Mouse (Mus musculus) 3134 (cell line): ENCODE data around the gene Nucks1.
"Not testable (repeated sequence)": the region's sequence is repeated elsewhere in the genome, so short reads cannot be mapped to it uniquely, and the experiment has no call there.

Experiments used
- DNase-seq: peaks from one replicate; pipeline ENCODE4 v3.0.0-alpha.2; 2011; ENCODE audit warnings: low spot score; ENCODE audit not compliant: insufficient read length; ENCODE audit errors: extremely low read depth

Gene Nucks1

GRCm38 (mm10) chr1:131910001-131910648, at the start of gene Nucks1:
Gene Nucks1, plus strand, starts transcription at chr1:131910534.
- DNase-seq, result peak; percentile 99

GRCm38 (mm10) chr1:131861811-131862210, 48.5 kb upstream of the Nucks1 start:
- DNase-seq, result no peak

- DNase-seq, result no peak
Observed at GRCm38 (mm10) chr1:131865596-131865995, 44.7 kb upstream of the Nucks1 start.

GRCm38 (mm10) chr1:131866304-131866999, 43.9 kb upstream of the Nucks1 start:
- no peak for DNase-seq

DNA sequence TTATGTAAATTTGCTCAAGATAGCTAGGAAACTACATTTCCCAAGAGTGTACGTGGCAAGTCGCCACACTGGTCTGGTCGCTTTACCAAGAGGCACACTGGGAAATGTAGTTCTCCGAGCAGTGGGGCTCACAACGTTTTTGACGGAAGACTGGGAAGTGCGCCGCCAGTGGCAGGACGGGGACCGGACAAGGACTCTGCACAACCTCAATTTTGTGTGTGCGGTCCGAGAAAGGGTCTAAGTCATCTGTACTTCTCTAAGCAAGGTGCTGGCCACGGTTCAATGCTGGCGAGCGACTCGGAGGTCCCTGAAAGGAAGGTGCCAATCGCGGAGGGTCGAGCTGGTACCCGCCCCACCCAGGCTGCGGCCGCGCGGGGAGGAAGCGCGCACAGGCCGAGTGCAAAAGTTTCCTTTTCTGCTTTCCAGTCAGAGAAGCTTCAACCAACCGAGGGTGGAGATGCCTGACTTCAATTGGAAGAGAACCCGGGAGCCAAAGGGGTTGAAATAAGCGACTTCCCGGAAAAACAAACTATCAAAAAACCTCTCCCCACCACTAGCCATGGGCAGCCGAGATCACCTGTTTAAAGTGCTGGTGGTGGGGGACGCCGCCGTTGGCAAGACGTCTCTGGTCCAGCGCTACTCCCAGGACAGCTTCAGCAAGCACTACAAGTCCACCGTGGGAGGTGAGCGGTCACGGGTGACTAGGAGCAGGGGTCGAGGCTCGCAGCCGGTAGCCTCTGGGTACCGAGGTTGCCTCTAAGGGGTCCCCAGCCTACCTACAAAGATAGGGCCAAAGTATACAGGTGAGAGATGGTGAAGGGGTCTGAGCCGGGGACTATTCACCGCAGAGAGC, 43.0 kb upstream of the Nucks1 start, which contains the start of gene Rab29:
Gene Rab29, plus strand, starts transcription at position 132 of the 853 bp plus-strand sequence.
- DNase-seq, result peak; percentile 90

DNA sequence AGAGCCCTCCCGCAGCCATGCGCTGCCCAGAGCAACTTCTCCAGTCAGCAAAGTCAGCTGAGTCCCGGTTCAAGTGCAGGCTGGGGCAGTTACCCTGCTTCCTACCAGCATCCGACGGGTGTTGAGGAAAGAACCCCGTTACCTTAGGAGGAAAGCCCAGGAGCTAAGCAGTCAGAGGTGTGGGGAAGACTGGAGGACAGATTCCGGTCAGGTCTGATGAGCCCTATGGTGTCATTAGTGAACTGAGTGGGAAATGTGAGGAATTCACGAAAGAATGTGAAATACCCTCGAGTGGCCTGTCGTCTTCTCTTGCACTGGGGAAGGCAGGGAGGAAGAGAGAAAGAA, 42.4 kb upstream of the Nucks1 start:
- DNase-seq, result no peak

GRCm38 (mm10) chr1:131869561-131869960, 40.8 kb upstream of the Nucks1 start:
- no peak for DNase-seq

DNA sequence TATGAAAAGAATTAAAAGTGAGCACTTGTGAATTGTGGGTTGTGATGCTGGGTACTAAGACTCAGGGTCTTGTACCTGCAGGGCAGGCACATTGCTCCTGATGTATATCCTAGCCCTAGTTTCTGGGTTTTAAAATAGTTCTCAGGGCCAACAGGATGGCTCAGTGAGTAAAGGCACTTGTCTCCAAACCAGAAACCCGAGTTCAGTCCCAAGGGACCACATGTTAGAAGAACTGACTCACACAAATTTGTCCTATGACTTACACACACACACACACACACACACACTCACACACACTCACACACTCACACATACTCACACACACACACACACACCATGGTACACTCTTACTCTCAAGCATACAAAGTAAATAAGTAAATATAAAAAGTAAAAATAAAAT, 37.5 kb upstream of the Nucks1 start:
- DNase-seq, result peak; percentile 45

DNA sequence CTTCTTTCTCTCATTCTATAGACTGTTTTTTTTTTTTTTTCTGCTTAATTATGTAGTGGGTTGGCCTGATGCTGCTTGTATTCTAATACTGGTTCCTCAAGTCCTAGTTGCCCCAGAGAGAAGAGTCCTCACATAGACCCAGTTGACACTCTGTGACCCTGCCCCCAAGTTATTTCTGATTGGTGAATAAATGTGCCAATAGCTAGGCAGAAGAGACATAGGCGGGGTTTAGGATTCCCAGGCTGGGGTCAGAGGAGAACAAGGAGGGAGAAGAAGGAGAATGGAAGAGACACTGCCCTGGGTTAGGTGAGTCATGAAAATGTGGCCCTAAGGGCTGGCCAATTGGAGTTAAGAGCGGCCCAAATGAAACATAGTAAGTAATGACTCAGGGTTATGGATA, 30.5 kb upstream of the Nucks1 start:
- DNase-seq, result peak; percentile 16

DNA sequence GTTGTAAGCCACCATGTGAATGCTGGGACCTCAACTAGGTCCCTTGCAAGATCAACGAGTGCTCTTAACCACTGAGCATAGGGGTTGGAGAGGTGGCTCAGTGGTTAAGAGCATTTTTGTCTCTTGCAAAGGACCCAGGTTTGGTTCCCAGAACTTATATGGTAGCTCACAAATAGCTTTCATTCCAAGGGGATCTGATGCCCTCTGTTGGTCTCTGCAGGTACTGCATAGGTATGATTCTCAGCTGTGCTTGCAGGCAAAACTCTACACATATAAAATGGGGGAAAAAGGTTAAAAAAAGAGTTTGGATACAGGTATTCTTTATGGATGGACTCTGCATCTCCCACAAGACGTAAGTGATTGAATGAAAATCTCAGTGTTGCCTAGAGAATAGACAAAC, 27.5 kb upstream of the Nucks1 start:
- peak; percentile 7 for DNase-seq

DNA sequence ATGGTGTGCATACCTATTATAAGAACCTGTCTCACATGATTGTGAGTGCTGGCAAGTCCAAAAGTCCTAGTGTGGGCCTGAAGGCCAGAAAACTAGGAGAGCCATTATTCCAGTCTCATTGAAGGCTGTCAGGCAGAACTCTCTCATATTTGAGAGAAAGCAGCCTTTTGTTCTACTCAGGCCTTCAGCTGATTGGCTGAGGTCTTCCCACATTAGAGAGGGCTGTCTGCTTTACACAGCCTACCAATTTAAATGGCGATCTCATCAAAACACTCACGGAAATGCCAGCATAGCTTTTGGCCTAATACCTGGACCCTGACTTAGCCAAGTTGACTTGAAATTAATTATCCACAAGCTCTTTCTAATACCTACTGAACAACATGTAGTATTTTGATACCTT, 24.2 kb upstream of the Nucks1 start:
- DNase-seq, result no peak

DNA sequence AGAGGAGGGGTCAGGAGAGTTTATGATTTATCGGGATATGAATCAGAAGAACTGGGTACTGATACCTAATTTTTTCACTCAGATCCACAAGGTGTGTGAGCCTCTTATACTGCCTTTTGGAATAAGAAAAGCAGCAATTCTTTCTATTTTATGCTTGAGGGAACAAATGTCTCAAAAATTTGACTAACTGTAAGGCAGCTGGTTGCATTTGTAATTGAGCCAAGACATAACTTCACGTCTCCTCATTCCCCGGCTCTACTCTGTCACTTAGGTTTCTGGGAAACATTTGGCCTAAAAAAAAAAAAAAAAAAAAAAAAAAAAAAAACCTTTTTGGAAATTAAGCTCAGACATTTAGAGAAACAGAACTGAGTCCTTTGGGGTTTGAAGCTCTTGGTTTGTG, 23.7 kb upstream of the Nucks1 start:
- no peak for DNase-seq

DNA sequence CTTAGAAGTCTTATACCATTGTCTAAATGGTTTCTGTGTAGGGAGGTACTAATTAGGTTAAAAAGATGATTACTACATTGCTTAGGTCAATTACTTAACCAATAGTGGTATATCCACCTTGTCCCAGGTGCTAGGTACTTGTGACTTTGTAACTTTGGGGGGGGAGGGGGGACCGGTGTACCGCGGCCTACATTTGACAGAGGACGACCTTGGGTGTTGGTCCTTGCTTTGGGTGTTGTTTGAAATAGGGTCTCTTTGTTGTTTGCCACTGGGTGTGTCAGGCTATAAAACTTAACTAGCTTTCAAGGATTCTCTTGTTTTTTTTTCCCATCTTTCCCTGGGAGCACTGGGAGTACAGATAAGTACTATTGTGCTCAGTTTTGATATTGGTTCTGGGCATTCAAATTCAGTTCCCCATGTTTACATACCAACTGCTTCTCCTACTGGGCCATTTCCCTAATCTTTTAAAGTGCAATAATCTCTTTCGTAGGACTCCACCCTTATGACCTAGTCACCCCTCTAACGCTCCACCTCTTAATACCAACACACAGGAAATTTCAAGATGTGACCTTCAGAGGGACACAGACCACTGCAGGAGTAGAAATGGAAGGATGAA, 20.2 kb upstream of the Nucks1 start:
- no peak for DNase-seq

GRCm38 (mm10) chr1:131891436-131891835, 18.9 kb upstream of the Nucks1 start:
- DNase-seq, result no peak

- DNase-seq, result no peak
Observed at GRCm38 (mm10) chr1:131902679-131903078, 7.7 kb upstream of the Nucks1 start.

- DNase-seq, result no peak
Observed at GRCm38 (mm10) chr1:131903251-131903650, 7.1 kb upstream of the Nucks1 start.

- DNase-seq, result peak; percentile 15
Observed at GRCm38 (mm10) chr1:131905497-131905896, 4.8 kb upstream of the Nucks1 start.

DNA sequence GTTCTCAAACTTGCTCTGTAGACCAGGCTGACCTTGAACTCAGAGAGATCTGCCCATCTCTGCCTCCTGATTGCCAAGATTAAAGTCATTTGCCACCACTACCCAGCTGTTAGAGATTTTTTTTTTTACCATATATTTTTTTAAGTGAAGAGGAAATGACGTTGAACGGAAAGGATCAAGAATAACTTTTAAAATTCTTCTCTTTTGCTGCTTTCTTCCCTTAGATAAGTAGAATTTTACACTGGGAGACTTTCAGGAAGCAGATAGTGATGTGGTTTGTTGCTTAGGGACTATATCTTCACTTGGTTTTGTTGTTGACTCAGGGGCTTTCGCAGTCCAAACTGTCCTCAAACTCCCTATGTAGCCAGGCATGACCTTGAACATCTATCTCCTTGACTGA, 1.9 kb upstream of the Nucks1 start:
- DNase-seq, result no peak

- DNase-seq, result not testable (repeated sequence)
Observed at GRCm38 (mm10) chr1:131909236-131909635, 1.1 kb upstream of the Nucks1 start.

DNA sequence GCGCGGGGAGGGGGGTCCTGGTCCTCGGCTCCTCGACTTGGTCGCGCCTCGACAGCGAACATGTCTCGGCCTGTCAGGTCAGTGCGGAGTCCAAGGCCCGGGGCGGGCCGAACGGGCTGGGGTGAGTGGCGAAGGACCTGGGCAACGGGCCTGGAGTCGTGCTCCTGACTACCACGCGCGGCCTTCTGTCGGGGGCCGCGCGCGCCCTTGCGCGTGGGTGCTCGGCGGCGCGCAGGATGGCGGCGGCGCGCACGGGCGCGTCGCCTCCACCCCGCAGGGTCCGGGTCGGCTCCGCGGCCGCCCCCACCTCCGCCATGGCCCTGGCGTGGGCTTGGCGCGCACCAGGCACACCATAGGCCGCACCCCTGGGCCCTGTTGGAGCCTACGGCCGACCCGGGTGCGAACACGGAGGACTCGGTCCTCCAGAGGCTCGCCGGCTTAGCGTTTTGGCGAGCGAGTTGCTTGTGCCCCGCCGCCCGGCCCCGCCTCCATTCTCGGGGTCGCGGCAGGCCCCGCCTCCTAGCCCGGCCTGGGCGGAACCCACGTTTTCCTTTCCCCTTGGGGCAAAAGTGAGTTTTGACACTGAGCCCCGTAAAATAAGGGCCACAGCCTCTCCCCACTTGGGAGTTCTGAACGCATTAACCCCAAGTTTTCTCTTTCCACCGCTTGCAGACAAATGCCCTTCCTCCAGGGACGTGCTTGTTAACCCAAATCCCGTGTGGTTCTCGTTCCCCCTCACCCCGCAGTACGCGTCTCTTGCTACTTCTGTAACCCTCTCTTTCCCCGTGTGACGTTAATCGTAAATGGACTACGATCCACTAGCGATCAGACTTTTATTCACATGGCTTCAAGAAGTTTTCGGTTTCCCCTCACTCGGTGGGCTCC, 582 bp downstream of the Nucks1 start:
- peak; percentile 88 for DNase-seq
